Mouse (Mus musculus): ENCODE measurements around the gene Ift81.

GRCm38 (mm10) chr5:122524854-122525237, 89.5 kb downstream of the Ift81 start:
- no peak for TF ChIP-seq EP300 (optimal IDR thresholded peaks at IDR 0.05)
- no peak for TF ChIP-seq CTCF (IDR thresholded peaks at IDR 0.05; ENCODE audit: low read depth)
